Mouse (Mus musculus): ENCODE data around the gene Noc2l.

GRCm38 (mm10) chr4:156255078-156255839 lies 19.4 kb downstream of the Noc2l start, which contains the start of gene Samd11:
- TF ChIP-seq ZC3H11A (IDR thresholded peaks at IDR 0.05; ENCODE audit: low read depth, low read length) (no peak), MAX (IDR thresholded peaks at IDR 0.05; ENCODE audit: low read length) (no peak), GABPA (IDR thresholded peaks at IDR 0.05; ENCODE audit: low read depth, low read length) (no peak), CTCF (IDR thresholded peaks at IDR 0.05 in 2 of 3, conservative IDR thresholded peaks at IDR 0.05 in 1 of 3; ENCODE audit: control insufficient read depth in 1 of 3, insufficient read depth in 1 of 3, low read depth in 2 of 3, low read length in 3 of 3, poor library complexity in 1 of 3, severe bottlenecking in 1 of 3) (no peak), NRF1 (IDR thresholded peaks at IDR 0.05; ENCODE audit: insufficient read depth, low read depth, low read length, poor library complexity, severe bottlenecking) (no peak), NELFE (IDR thresholded peaks at IDR 0.05; ENCODE audit: low read depth, low read length) (no peak), ZKSCAN1 (IDR thresholded peaks at IDR 0.05; ENCODE audit: low read depth, low read length) (no peak)

Measured in MEL (cell line).